Comparison of ENCODE assay signal across 25 mouse cellular contexts in genomic region chr11:68716167-68716566, GRCm38 (mm10). TPM values are rescaled to one million over a fixed set of nuclear protein-coding genes. Genes with fewer than 3 reads are reported as not detected.
DNase-seq lines count a peak whose midpoint lies in the region; ATAC-seq lines count a peak whose summit lies in the region.
"Had no signal": no experiment of that assay in that cellular context is flagged by ENCODE, and none has a peak within 500 bp of the region (broad histone marks: within the 10 kb centered on the region; RNA-seq: fewer than 3 reads in every experiment).

No protein-coding gene starts in this region.

- WGBS in forebrain, embryonic 15.5 days: 92% methylated on average over 4 of the region's 4 CpGs
- WGBS in forebrain, embryonic 10.5 days: 88% methylated on average over 4 of the region's 4 CpGs
- WGBS in hindbrain, embryonic 15.5 days: 80% methylated on average over 4 of the region's 4 CpGs
- 88% methylated on average over 4 of the region's 4 CpGs for WGBS in hindbrain, embryonic 13.5 days
- WGBS in midbrain, embryonic 12.5 days: 85% methylated on average over 4 of the region's 4 CpGs
- 93% methylated on average over 4 of the region's 4 CpGs for WGBS in midbrain, embryonic 10.5 days
- WGBS in neural tube, embryonic 15.5 days: 87% methylated on average over 4 of the region's 4 CpGs

- H3K36me3 ChIP-seq in forebrain, embryonic 15.5 days: peaks cover 13% of the 10 kb centered on the region
- H3K36me3 ChIP-seq in forebrain, embryonic 10.5 days (replicated peaks): peaks cover 86% of the 10 kb centered on the region
- peaks cover 10% of the 10 kb centered on the region for H3K36me3 ChIP-seq in hindbrain, embryonic 15.5 days
- H3K36me3 ChIP-seq in hindbrain, embryonic 13.5 days: peaks cover 19% of the 10 kb centered on the region
- H3K36me3 ChIP-seq in midbrain, embryonic 12.5 days: peaks cover 25% of the 10 kb centered on the region
- peaks cover 73% of the 10 kb centered on the region for H3K36me3 ChIP-seq in midbrain, embryonic 10.5 days
- H3K36me3 ChIP-seq in neural tube, embryonic 15.5 days: peaks cover 13% of the 10 kb centered on the region
- H3K36me3 ChIP-seq: G1E had no signal

- no peaks in the 10 kb centered on the region for H3K27me3 ChIP-seq in forebrain, embryonic 15.5 days
- H3K27me3 ChIP-seq in forebrain, embryonic 10.5 days (ENCODE audit: poor library complexity, severe bottlenecking): no peaks in the 10 kb centered on the region
- H3K27me3 ChIP-seq in hindbrain, embryonic 15.5 days: no peaks in the 10 kb centered on the region
- no peaks in the 10 kb centered on the region for H3K27me3 ChIP-seq in hindbrain, embryonic 13.5 days
- no peaks in the 10 kb centered on the region for H3K27me3 ChIP-seq in midbrain, embryonic 12.5 days
- no peaks in the 10 kb centered on the region for H3K27me3 ChIP-seq in midbrain, embryonic 10.5 days (ENCODE audit: low read depth, poor library complexity, severe bottlenecking)
- no peaks in the 10 kb centered on the region for H3K27me3 ChIP-seq in neural tube, embryonic 15.5 days (replicated peaks)
- H3K27me3 ChIP-seq: CH12.LX; embryonic facial prominence, embryonic 13.5 days; forebrain, embryonic 13.5 days; intestine, embryonic 15.5 days; Patski had no signal

- H3K9me3 ChIP-seq in forebrain, embryonic 15.5 days: no peaks in the 10 kb centered on the region
- H3K9me3 ChIP-seq in forebrain, embryonic 10.5 days: no peaks in the 10 kb centered on the region
- H3K9me3 ChIP-seq in hindbrain, embryonic 15.5 days: no peaks in the 10 kb centered on the region
- H3K9me3 ChIP-seq in hindbrain, embryonic 13.5 days: no peaks in the 10 kb centered on the region
- no peaks in the 10 kb centered on the region for H3K9me3 ChIP-seq in midbrain, embryonic 12.5 days
- H3K9me3 ChIP-seq in midbrain, embryonic 10.5 days (replicated peaks): no peaks in the 10 kb centered on the region
- H3K9me3 ChIP-seq in neural tube, embryonic 15.5 days (replicated peaks): no peaks in the 10 kb centered on the region
- H3K9me3 ChIP-seq: embryonic facial prominence, embryonic 13.5 days; forebrain, embryonic 13.5 days; G1E; intestine, embryonic 15.5 days had no signal

- ATAC-seq in forebrain, embryonic 15.5 days (replicated peaks): no peak
- 0 out of 2 replicates have a peak, but pooled peaks have one; percentile 7 for ATAC-seq in hindbrain, embryonic 15.5 days (ENCODE audit: low FRiP score, low read depth)
- ATAC-seq in hindbrain, embryonic 13.5 days (ENCODE audit: low FRiP score): no peak
- no peak for ATAC-seq in midbrain, embryonic 12.5 days (ENCODE audit: low FRiP score, low read depth)
- no peak for ATAC-seq in neural tube, embryonic 15.5 days (ENCODE audit: low FRiP score)
- ATAC-seq: forebrain, embryonic 13.5 days; forebrain, postnatal 0 days; hindbrain, embryonic 16.5 days; intestine, embryonic 15.5 days; Patski had no signal

- H3K4me2 ChIP-seq in forebrain, embryonic 15.5 days (replicated peaks): no peak overlapping the region
- no peak overlapping the region for H3K4me2 ChIP-seq in hindbrain, embryonic 15.5 days
- no peak overlapping the region for H3K4me2 ChIP-seq in hindbrain, embryonic 13.5 days
- H3K4me2 ChIP-seq in midbrain, embryonic 12.5 days (replicated peaks): no peak overlapping the region
- no peak overlapping the region for H3K4me2 ChIP-seq in neural tube, embryonic 15.5 days
- H3K4me2 ChIP-seq: embryonic facial prominence, embryonic 13.5 days; forebrain, embryonic 13.5 days; heart, embryonic 11.5 days; intestine, embryonic 15.5 days had no signal

- no peak for DNase-seq in forebrain, embryonic 10.5 days (ENCODE audit: extremely low spot score, low spot score)
- no peak for DNase-seq in midbrain, embryonic 10.5 days (ENCODE audit: low spot score)
- DNase-seq: adrenal gland, postnatal 10 days; adrenal gland, postnatal 36 days; B cell, adult 2 months; cerebellum, adult 18-20 months; cerebellum, adult 9-10 months; cerebellum, postnatal 14 days; forebrain, postnatal 0 days; gastrocnemius, adult 2 months; gastrocnemius, postnatal 14 days had no signal

- peaks cover 14% of the 10 kb centered on the region for H3K4me1 ChIP-seq in forebrain, embryonic 15.5 days
- H3K4me1 ChIP-seq in forebrain, embryonic 10.5 days: peaks cover 18% of the 10 kb centered on the region
- H3K4me1 ChIP-seq in hindbrain, embryonic 15.5 days (replicated peaks): peaks cover 27% of the 10 kb centered on the region
- peaks cover 36% of the 10 kb centered on the region for H3K4me1 ChIP-seq in hindbrain, embryonic 13.5 days (replicated peaks)
- peaks cover 23% of the 10 kb centered on the region for H3K4me1 ChIP-seq in midbrain, embryonic 12.5 days
- H3K4me1 ChIP-seq in midbrain, embryonic 10.5 days: peaks cover 25% of the 10 kb centered on the region
- peaks cover 44% of the 10 kb centered on the region for H3K4me1 ChIP-seq in neural tube, embryonic 15.5 days

- H3K27ac ChIP-seq in forebrain, embryonic 15.5 days (replicated peaks): 0 out of 2 replicates have a peak overlapping the region, but pooled peaks have one; percentile 51
- H3K27ac ChIP-seq in forebrain, embryonic 10.5 days: no peak overlapping the region
- H3K27ac ChIP-seq in hindbrain, embryonic 15.5 days (replicated peaks): no peak overlapping the region
- H3K27ac ChIP-seq in hindbrain, embryonic 13.5 days: no peak overlapping the region
- H3K27ac ChIP-seq in midbrain, embryonic 12.5 days (replicated peaks): 0 out of 2 replicates have a peak overlapping the region, but pooled peaks have one; percentile 35
- H3K27ac ChIP-seq in midbrain, embryonic 10.5 days (replicated peaks): no peak overlapping the region
- H3K27ac ChIP-seq in neural tube, embryonic 15.5 days (replicated peaks): peak overlapping the region; percentile 64; the same call in 1 of the 2 replicates
- H3K27ac ChIP-seq: embryonic facial prominence, embryonic 13.5 days; intestine, embryonic 15.5 days had no signal

- no peak overlapping the region for H3K9ac ChIP-seq in forebrain, embryonic 15.5 days (replicated peaks)
- no peak overlapping the region for H3K9ac ChIP-seq in hindbrain, embryonic 15.5 days
- H3K9ac ChIP-seq in hindbrain, embryonic 13.5 days: no peak overlapping the region
- H3K9ac ChIP-seq in midbrain, embryonic 12.5 days (replicated peaks): no peak overlapping the region
- H3K9ac ChIP-seq in neural tube, embryonic 15.5 days (replicated peaks): no peak overlapping the region
- H3K9ac ChIP-seq: forebrain, embryonic 13.5 days; forebrain, postnatal 0 days; intestine, embryonic 15.5 days had no signal

- no peak overlapping the region for H3K4me3 ChIP-seq in forebrain, embryonic 15.5 days
- no peak overlapping the region for H3K4me3 ChIP-seq in forebrain, embryonic 10.5 days
- H3K4me3 ChIP-seq in hindbrain, embryonic 15.5 days: no peak overlapping the region
- H3K4me3 ChIP-seq in hindbrain, embryonic 13.5 days: no peak overlapping the region
- no peak overlapping the region for H3K4me3 ChIP-seq in midbrain, embryonic 12.5 days
- H3K4me3 ChIP-seq in midbrain, embryonic 10.5 days: no peak overlapping the region
- H3K4me3 ChIP-seq in neural tube, embryonic 15.5 days (replicated peaks): no peak overlapping the region
- H3K4me3 ChIP-seq: embryonic facial prominence, embryonic 13.5 days; erythroblast, embryonic 14.5 days; forebrain, embryonic 13.5 days; gastrocnemius, adult 2 months; intestine, embryonic 15.5 days had no signal

RNA-seq across cellular contexts. Expression of gene Myh10, which starts 24.8 kb away (rescaled TPM):
- polyA plus RNA-seq in forebrain, embryonic 15.5 days (2015; fragmentation: Nextera tagmentation; extraction: Ambion mirVana): 115 and 118 TPM in 2 replicates
- 161 and 167 TPM in 2 replicates for polyA plus RNA-seq in forebrain, embryonic 10.5 days (2016; fragmentation: Nextera tagmentation; extraction: Ambion mirVana)
- 97.3 and 98.8 TPM in 2 replicates for polyA plus RNA-seq in hindbrain, embryonic 15.5 days (2015; fragmentation: Nextera tagmentation; extraction: Ambion mirVana)
- polyA plus RNA-seq in hindbrain, embryonic 13.5 days (2015; fragmentation: Nextera tagmentation; extraction: Ambion mirVana): 93.4 and 98.3 TPM in 2 replicates
- 164 and 167 TPM in 2 replicates for polyA plus RNA-seq in midbrain, embryonic 12.5 days (2016; fragmentation: Nextera tagmentation; extraction: Ambion mirVana)
- polyA plus RNA-seq in midbrain, embryonic 10.5 days (2016; fragmentation: Nextera tagmentation; extraction: Ambion mirVana): 134 and 157 TPM in 2 replicates
- 79.6 and 84.8 TPM in 2 replicates for polyA plus RNA-seq in neural tube, embryonic 15.5 days (2015; fragmentation: Nextera tagmentation; extraction: Ambion mirVana)

Comparison
In these comparisons a context has a peak if more than half of its experiments do, and no peak if none do; other contexts are left out.
1. H3K27ac ChIP-seq: peak in forebrain, embryonic 15.5 days (single experiment), midbrain, embryonic 12.5 days (single experiment) and neural tube, embryonic 15.5 days (single experiment); none in forebrain, embryonic 10.5 days (single experiment), hindbrain, embryonic 15.5 days (single experiment), hindbrain, embryonic 13.5 days (single experiment) and midbrain, embryonic 10.5 days (single experiment).